Mouse (Mus musculus): Measurements from ENCODE around the gene Slc22a18.

Gene Slc22a18

GRCm38 (mm10) chr7:143463865-143464415 is 9.6 kb upstream of the Slc22a18 start:
- DNase-seq: peak; percentile 87

GRCm38 (mm10) chr7:143464811-143465560 is 8.6 kb upstream of the Slc22a18 start:
- DNase-seq: peak; percentile 74

- DNase-seq: peak; percentile 90
These were observed 7.3 kb upstream of the Slc22a18 start for GRCm38 (mm10) chr7:143466099-143466677.

- DNase-seq: no peak
These were observed 5.8 kb upstream of the Slc22a18 start for GRCm38 (mm10) chr7:143467714-143468113.

- DNase-seq: peak; percentile 88
These were observed 3.6 kb upstream of the Slc22a18 start for GRCm38 (mm10) chr7:143469946-143470345.

- DNase-seq: peak; percentile 63
These were observed 1.3 kb downstream of the Slc22a18 start for GRCm38 (mm10) chr7:143474811-143475210.

GRCm38 (mm10) chr7:143475876-143476275 is 2.3 kb downstream of the Slc22a18 start:
- peak; percentile 74 for DNase-seq

GRCm38 (mm10) chr7:143476702-143477335 is 3.3 kb downstream of the Slc22a18 start:
- no peak for DNase-seq

GRCm38 (mm10) chr7:143477800-143478199 is 4.3 kb downstream of the Slc22a18 start:
- DNase-seq: no peak

GRCm38 (mm10) chr7:143480498-143480897 is 7.0 kb downstream of the Slc22a18 start:
- DNase-seq: peak; percentile 85

- DNase-seq: no peak
These were observed 8.4 kb downstream of the Slc22a18 start for GRCm38 (mm10) chr7:143481806-143482387.

GRCm38 (mm10) chr7:143482541-143482940 is 9.0 kb downstream of the Slc22a18 start:
- no peak for DNase-seq

GRCm38 (mm10) chr7:143489735-143490134 is 16.2 kb downstream of the Slc22a18 start:
- DNase-seq: no peak

GRCm38 (mm10) chr7:143493616-143494126 is 20.1 kb downstream of the Slc22a18 start:
- DNase-seq: no peak

GRCm38 (mm10) chr7:143495104-143495961 is 21.8 kb downstream of the Slc22a18 start:
- DNase-seq: no peak

GRCm38 (mm10) chr7:143498584-143498983 is 25.0 kb downstream of the Slc22a18 start:
- no peak for DNase-seq

- peak; percentile 53 for DNase-seq
These were observed 27.4 kb downstream of the Slc22a18 start for GRCm38 (mm10) chr7:143500912-143501311.

- DNase-seq: peak; percentile 77
These were observed 28.3 kb downstream of the Slc22a18 start for GRCm38 (mm10) chr7:143501643-143502417.

- DNase-seq: peak; percentile 67
These were observed 29.1 kb downstream of the Slc22a18 start, which contains the start of gene Phlda2 for GRCm38 (mm10) chr7:143502418-143503200. Gene Phlda2 (minus strand): TSS chr7:143503150.

- DNase-seq: no peak
These were observed 30.4 kb downstream of the Slc22a18 start for GRCm38 (mm10) chr7:143503926-143504325.
